Mouse (Mus musculus): Measurements from ENCODE around the gene Gm9903. TPM values are rescaled to one million over a fixed set of nuclear protein-coding genes. Genes with fewer than 3 reads are reported as not detected.

Gm9903 gene
- polyA plus RNA-seq, 1 experiment from 2014 or later, result 0.35 TPM

DNA sequence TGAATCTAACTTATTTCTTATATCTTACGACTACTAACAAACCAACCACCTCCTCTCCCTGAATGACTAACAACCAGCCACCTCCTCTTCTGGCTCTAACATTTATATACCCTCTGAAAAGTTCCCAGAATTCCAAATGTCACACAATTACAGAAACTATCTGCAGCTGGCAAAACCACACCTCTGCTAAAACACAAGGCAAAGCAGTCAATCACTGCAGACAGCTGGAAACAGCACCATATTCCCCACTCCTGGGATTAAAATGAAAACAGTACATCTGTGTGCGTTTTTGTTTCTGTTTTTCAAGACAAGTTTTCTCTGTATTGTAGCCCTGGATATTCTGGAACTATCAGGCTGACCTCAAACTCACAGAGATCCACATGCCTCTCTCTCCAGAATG lies 7.1 kb upstream of the Gm9903 start:
- no peak overlapping the region for H3K4me2 ChIP-seq
- H3K9me3 ChIP-seq, result no peaks in the 10 kb centered on the region
- no peak overlapping the region for H3K27ac ChIP-seq
- ATAC-seq (ENCODE audit: insufficient number of reproducible peaks, low FRiP score, low TSS enrichment, low read depth), result no peak
- H3K9ac ChIP-seq, result no peak overlapping the region
- peaks cover 1% of the 10 kb centered on the region; the same call in 1 of the 2 replicates for H3K4me1 ChIP-seq
- no peak overlapping the region for H3K4me3 ChIP-seq
- 75% methylated on average over 2 of the region's 2 CpGs for WGBS
- no peaks in the 10 kb centered on the region for H3K27me3 ChIP-seq
- H3K36me3 ChIP-seq, result no peaks in the 10 kb centered on the region

DNA sequence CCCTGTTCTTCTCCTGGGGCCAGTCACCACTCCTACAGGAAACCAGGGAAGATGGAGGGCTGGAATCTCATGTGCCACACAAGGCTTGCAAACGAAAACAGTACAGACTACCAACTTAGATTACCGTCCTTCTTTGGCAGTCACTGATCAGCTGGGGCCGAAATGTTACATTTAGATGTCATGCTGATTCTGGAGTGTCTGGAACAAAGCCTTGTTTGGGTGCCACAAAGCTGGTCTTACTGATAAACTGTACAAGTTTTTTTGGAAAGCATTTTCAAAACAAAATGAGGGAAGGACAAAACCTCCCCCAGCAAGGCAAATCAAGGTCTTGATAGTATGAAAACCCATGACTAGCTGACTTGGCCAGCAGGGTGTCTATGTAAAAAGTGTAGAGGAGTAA lies 6.0 kb upstream of the Gm9903 start:
- no peak for ATAC-seq (ENCODE audit: insufficient number of reproducible peaks, low FRiP score, low TSS enrichment, low read depth)
- Histone ChIP-seq H3K4me3 (no peak overlapping the region), H3K4me2 (no peak overlapping the region), H3K27ac (no peak overlapping the region), H3K4me1 (peaks cover 8% of the 10 kb centered on the region), H3K27me3 (no peaks in the 10 kb centered on the region), H3K36me3 (no peaks in the 10 kb centered on the region), H3K9ac (no peak overlapping the region), H3K9me3 (no peaks in the 10 kb centered on the region)
- WGBS, result 77% methylated on average over 3 of the region's 3 CpGs

DNA sequence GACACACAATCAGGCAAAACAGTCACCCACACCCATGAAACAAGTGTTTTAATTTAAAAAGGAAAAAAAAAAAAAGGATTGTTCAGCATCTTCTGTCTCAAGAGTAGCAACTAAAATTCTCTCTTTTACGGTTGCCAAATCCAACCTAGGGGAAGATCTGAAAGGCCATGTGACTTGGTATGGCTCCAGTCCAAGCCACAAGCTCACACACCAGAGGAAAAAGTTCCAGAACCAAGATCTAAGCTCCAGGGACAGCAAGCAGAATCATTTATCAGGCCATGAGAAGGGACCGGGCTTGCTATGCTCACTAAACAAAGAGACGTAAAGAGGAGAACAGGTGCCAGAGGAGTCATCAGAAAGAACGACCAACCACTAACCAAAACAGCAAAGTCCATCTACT lies 1.8 kb upstream of the Gm9903 start:
- H3K9me3 ChIP-seq, result no peaks in the 10 kb centered on the region
- no peaks in the 10 kb centered on the region for H3K27me3 ChIP-seq
- no peak overlapping the region for H3K27ac ChIP-seq
- H3K4me2 ChIP-seq, result peak overlapping the region; percentile 84
- WGBS, result 33% methylated on average over 4 of the region's 4 CpGs
- H3K4me1 ChIP-seq, result peaks cover 20% of the 10 kb centered on the region
- H3K4me3 ChIP-seq, result peak overlapping the region; percentile 87
- no peak overlapping the region for H3K9ac ChIP-seq
- no peak for ATAC-seq (ENCODE audit: insufficient number of reproducible peaks, low FRiP score, low TSS enrichment, low read depth)
- no peaks in the 10 kb centered on the region for H3K36me3 ChIP-seq

DNA sequence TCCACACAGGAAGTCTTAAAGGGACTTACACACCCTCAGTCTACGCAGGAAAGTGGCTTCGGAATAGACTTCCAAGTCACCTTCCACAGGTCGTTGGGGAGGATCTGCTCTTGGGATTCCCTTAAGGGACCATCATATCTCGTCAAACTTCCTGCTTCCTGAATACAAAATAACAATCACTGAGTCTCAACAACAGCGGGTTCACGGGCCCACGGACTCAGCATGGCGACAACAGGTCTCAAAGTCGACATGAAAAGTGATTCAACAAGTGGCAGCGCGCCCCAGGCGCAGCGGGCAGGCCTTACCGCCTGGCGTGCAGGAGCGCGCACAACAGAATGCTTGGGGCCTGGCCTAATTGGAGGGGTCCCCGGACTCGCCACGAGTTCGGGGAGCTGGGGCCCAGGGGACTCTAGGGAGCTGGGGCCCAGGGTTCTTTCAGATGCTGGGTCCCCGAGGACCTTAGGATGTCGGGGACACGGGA lies 865 bp upstream of the Gm9903 start:
- peak; percentile 3; the same call in 1 of the 2 replicates for ATAC-seq (ENCODE audit: insufficient number of reproducible peaks, low FRiP score, low TSS enrichment, low read depth)
- peak overlapping the region; percentile 87 for H3K9ac ChIP-seq
- H3K27ac ChIP-seq, result peak overlapping the region; percentile 92
- peaks cover 20% of the 10 kb centered on the region for H3K4me1 ChIP-seq
- H3K9me3 ChIP-seq, result no peaks in the 10 kb centered on the region
- no peaks in the 10 kb centered on the region for H3K27me3 ChIP-seq
- H3K4me3 ChIP-seq, result peak overlapping the region; percentile 87
- under 1% methylated on average over 24 of the region's 24 CpGs for WGBS
- H3K36me3 ChIP-seq, result no peaks in the 10 kb centered on the region
- peak overlapping the region; percentile 84 for H3K4me2 ChIP-seq

DNA sequence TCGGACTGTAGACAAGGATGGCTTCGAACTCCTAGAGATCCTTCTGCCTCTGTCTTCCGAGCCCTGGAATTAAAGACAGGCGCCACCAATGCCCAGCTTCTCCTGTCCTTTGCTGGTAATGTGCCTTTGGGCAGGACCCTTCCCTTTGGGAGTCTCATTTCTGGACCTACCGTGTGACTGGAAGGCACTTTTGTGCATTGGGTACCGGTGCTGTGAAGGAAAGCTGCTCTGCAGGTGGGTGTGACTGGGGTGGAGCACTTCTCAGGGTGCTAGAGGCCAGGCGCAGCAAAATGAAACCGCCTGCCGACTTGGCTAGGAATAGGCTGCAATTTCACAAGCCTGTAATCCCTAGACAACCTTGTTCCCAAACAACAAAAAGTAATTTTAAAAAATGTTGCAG lies 336 bp downstream of the Gm9903 start:
- peak overlapping the region; percentile 80 for H3K27ac ChIP-seq
- H3K4me1 ChIP-seq, result peaks cover 20% of the 10 kb centered on the region
- 1% methylated on average over 9 of the region's 9 CpGs for WGBS
- peaks cover 4% of the 10 kb centered on the region; the same call in 1 of the 2 replicates for H3K36me3 ChIP-seq
- H3K27me3 ChIP-seq, result no peaks in the 10 kb centered on the region
- peak overlapping the region; percentile 87 for H3K4me3 ChIP-seq
- H3K4me2 ChIP-seq, result peak overlapping the region; percentile 71
- no peak for ATAC-seq (ENCODE audit: insufficient number of reproducible peaks, low FRiP score, low TSS enrichment, low read depth)
- H3K9ac ChIP-seq, result peak overlapping the region; percentile 33
- no peaks in the 10 kb centered on the region for H3K9me3 ChIP-seq

DNA sequence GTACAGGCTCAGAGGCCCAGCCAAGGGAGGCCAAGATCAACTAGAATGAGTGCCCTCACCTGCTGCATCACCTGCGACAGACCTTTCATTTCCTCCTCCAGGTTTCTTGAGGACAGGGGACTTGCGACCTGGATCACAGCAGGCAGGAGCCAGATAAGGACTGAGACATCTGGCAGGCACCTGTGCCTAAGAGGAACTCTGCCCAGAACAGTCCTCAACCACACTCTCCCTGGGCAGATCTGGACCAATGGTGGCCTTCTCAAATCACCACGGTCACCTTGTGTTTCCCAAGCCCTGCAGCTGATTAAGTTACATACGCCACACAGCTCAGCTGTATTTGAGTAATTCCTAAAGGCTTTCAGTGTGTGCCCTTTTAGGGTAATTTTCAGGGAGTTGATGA lies 890 bp downstream of the Gm9903 start:
- peak overlapping the region; percentile 80; the same call in 1 of the 2 replicates for H3K27ac ChIP-seq
- 35% methylated on average over 4 of the region's 4 CpGs for WGBS
- H3K27me3 ChIP-seq, result no peaks in the 10 kb centered on the region
- H3K36me3 ChIP-seq, result peaks cover 4% of the 10 kb centered on the region; the same call in 1 of the 2 replicates
- H3K9ac ChIP-seq, result peak overlapping the region; percentile 17; the same call in 1 of the 2 replicates
- H3K4me2 ChIP-seq, result peak overlapping the region; percentile 71
- peaks cover 20% of the 10 kb centered on the region for H3K4me1 ChIP-seq
- H3K4me3 ChIP-seq, result peak overlapping the region; percentile 87; the same call in 1 of the 2 replicates
- H3K9me3 ChIP-seq, result no peaks in the 10 kb centered on the region
- no peak for ATAC-seq (ENCODE audit: insufficient number of reproducible peaks, low FRiP score, low TSS enrichment, low read depth)

DNA sequence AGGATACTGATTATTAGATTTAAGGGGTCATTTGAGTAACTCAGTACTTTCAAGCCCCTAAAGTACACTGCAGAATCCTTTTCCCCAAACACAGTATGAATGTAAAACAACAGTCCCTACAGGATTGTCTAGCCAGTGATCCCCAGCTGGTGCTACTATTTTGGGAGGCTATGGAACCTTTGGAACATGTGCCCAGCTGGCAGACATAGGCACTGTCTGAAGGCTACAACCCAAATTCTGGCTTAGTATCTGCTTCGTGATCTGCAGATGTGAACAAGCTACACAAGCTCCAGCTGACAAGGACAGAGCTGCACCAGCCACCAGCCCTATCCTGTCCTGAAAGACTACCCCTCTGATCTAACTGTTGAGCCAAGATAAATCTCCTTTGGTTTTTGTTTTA lies 2.8 kb downstream of the Gm9903 start:
- ATAC-seq (ENCODE audit: insufficient number of reproducible peaks, low FRiP score, low TSS enrichment, low read depth), result no peak
- WGBS, result 77% methylated on average over 1 of the region's 1 CpGs
- Histone ChIP-seq H3K4me2 (no peak overlapping the region), H3K4me1 (peaks cover 20% of the 10 kb centered on the region), H3K36me3 (peaks cover 13% of the 10 kb centered on the region), H3K27ac (no peak overlapping the region), H3K4me3 (no peak overlapping the region), H3K9me3 (no peaks in the 10 kb centered on the region), H3K9ac (no peak overlapping the region), H3K27me3 (no peaks in the 10 kb centered on the region)

DNA sequence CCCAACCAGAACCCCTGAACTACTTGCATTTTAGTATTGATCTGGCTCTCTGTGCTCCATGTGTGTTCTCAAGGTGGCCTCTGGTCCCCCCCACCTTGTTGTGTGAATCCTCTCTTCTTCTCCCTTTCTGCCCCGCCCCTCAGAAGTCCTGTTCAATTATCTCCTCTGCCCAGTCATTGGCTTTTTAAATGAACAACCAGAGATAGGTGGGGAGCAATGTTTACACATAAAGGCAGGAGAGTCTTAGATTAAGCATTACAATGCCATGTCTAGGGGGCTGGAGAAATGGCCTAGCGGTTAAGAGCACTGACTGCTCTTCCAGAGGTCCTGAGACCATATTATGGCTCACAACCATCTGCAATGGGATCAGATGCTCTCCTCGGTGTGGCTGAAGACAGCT lies 5.6 kb downstream of the Gm9903 start:
- no peak for ATAC-seq (ENCODE audit: insufficient number of reproducible peaks, low FRiP score, low TSS enrichment, low read depth)
- WGBS, result 87% methylated on average over 3 of the region's 3 CpGs
- H3K4me1 ChIP-seq, result peaks cover 8% of the 10 kb centered on the region
- H3K27me3 ChIP-seq, result no peaks in the 10 kb centered on the region
- H3K9me3 ChIP-seq, result no peaks in the 10 kb centered on the region
- H3K27ac ChIP-seq, result no peak overlapping the region
- H3K4me3 ChIP-seq, result no peak overlapping the region
- H3K4me2 ChIP-seq, result no peak overlapping the region
- H3K9ac ChIP-seq, result no peak overlapping the region
- H3K36me3 ChIP-seq, result peaks cover 36% of the 10 kb centered on the region

DNA sequence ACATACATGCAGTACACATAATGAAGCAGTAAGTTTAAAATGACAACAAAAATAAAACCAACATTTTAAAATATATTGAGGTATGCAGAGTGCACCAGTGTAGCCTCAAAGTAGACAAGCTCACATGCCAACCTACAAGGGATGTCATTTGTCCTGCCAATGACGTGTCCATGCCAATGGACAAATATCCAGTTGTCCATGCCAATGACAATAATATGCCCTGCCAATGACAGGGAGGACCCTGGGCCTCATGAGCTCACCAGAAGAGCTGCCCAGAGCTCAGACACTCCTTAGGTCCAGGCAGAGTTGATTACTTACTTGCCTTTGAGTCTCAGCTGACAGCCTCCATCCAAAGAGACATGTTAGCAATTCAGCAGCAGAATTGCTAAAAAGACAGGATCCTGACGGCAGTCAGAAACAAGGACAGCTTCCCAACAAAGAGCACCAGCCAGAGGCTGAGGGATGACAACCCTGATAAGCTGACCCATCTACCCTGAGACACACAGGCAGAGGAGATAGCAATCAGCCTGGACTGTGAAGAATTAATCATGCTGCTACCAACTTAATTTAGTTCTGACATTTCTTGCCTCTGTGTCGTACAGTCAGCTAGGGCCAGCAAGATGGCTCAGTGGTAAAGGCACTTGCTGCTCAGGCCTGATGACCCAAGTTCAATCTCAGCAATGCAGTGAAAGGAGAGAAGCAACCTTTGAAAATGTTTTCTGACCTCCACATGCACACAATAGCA lies 8.1 kb downstream of the Gm9903 start:
- Histone ChIP-seq H3K9ac (no peak overlapping the region), H3K27me3 (no peaks in the 10 kb centered on the region), H3K4me3 (no peak overlapping the region), H3K4me2 (no peak overlapping the region), H3K9me3 (no peaks in the 10 kb centered on the region), H3K27ac (no peak overlapping the region), H3K4me1 (no peaks in the 10 kb centered on the region), H3K36me3 (peaks cover 58% of the 10 kb centered on the region)
- 81% methylated on average over 3 of the region's 3 CpGs for WGBS
- no peak for ATAC-seq (ENCODE audit: insufficient number of reproducible peaks, low FRiP score, low TSS enrichment, low read depth)

DNA sequence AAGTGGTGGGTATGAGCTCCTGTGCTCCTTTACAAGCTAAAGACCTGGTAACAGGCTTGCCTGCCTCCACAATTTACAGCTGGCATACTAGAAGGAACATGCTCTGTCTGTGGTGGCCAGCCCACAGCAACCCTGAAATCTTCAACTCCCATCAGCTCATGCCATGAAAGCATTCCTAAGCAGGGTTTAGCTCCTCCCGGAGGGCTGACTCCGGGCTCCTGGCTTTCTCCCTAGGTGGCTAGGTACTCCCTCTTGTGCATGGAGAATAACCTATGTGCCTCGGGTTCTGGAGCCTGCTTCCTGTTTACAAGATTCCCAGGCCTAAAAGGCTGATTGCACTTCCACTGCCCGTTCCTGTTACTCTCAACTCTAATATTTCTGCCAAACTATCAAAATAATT lies 9.1 kb downstream of the Gm9903 start:
- ATAC-seq (ENCODE audit: insufficient number of reproducible peaks, low FRiP score, low TSS enrichment, low read depth), result no peak
- H3K27me3 ChIP-seq, result no peaks in the 10 kb centered on the region
- no peak overlapping the region for H3K9ac ChIP-seq
- H3K4me1 ChIP-seq, result no peaks in the 10 kb centered on the region
- no peak overlapping the region for H3K4me2 ChIP-seq
- H3K36me3 ChIP-seq, result peaks cover 69% of the 10 kb centered on the region
- no peak overlapping the region for H3K27ac ChIP-seq
- H3K4me3 ChIP-seq, result no peak overlapping the region
- H3K9me3 ChIP-seq, result no peaks in the 10 kb centered on the region
- WGBS, result 55% methylated on average over 4 of the region's 4 CpGs

DNA sequence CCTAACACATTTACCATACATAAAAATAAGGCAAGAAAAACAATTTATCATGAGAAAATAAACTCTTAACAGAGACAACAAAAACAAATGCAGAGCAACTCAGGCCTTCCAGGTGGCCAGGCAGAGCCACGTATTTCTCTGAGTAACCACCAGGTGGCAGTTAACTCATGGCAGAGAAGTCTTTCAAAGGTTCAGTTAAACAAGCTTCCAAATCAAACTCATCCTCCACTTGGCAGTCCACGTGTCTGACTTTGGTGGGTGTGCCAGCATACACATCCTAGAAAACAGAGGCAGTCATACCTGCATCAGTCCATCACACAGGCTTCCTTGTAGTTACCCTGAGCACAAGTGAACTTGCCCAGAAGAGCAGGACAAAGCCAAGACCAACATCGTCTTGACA lies 10.9 kb downstream of the Gm9903 start:
- 40% methylated on average over 3 of the region's 3 CpGs for WGBS
- Histone ChIP-seq H3K4me1 (no peaks in the 10 kb centered on the region), H3K27ac (no peak overlapping the region), H3K27me3 (no peaks in the 10 kb centered on the region), H3K9ac (no peak overlapping the region), H3K36me3 (peaks cover 79% of the 10 kb centered on the region), H3K9me3 (no peaks in the 10 kb centered on the region), H3K4me3 (no peak overlapping the region), H3K4me2 (no peak overlapping the region)
- ATAC-seq (ENCODE audit: insufficient number of reproducible peaks, low FRiP score, low TSS enrichment, low read depth), result no peak

DNA sequence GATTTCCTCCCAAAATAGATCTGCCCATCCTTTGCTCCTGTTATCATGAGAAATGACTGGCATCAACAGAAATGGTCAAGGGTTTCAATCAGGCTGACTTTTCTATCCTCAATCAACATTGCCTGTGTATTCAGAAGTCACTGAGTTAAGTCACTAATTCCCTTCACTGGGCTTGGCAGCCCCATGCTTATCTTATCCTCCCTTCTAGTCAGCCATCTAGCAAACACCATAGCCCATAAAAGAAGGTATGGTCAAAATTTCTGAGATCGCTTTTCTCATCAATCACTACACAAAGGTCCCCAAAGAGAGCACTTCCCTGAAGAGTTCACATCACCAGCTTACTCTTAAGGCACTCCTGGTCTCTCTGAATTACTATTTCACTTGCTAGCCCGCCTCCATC lies 21.3 kb downstream of the Gm9903 start:
- WGBS, result 25% methylated on average over 2 of the region's 2 CpGs
- no peaks in the 10 kb centered on the region for H3K9me3 ChIP-seq
- peak overlapping the region; percentile 99; the same call in 1 of the 2 replicates for H3K27ac ChIP-seq
- no peak for ATAC-seq (ENCODE audit: insufficient number of reproducible peaks, low FRiP score, low TSS enrichment, low read depth)
- H3K36me3 ChIP-seq, result peaks cover 60% of the 10 kb centered on the region
- H3K4me1 ChIP-seq, result peaks cover 26% of the 10 kb centered on the region
- H3K27me3 ChIP-seq, result no peaks in the 10 kb centered on the region
- H3K4me2 ChIP-seq, result peak overlapping the region; percentile 65
- H3K9ac ChIP-seq, result peak overlapping the region; percentile 77
- H3K4me3 ChIP-seq, result peak overlapping the region; percentile 68

Data from limb, embryonic 15.5 days (tissue).